Mouse (Mus musculus) neural tube, postnatal 0 days (tissue): Measurements from ENCODE around the gene 2010005H15Rik. TPM values are rescaled to one million over a fixed set of nuclear protein-coding genes. Genes with fewer than 3 reads are reported as not detected.

Experiments
- polyA plus RNA-seq: library from polyadenylated mRNA; unstranded; fragments of >200 nt; fragmentation: Nextera tagmentation; extraction: Ambion mirVana; gene quantifications from 2 replicates; pipeline ENCODE4 v1.2.1, GENCODE M21; 2015

The 2010005H15Rik gene
- polyA plus RNA-seq: 0.71 and 1.1 TPM in 2 replicates

DNA sequence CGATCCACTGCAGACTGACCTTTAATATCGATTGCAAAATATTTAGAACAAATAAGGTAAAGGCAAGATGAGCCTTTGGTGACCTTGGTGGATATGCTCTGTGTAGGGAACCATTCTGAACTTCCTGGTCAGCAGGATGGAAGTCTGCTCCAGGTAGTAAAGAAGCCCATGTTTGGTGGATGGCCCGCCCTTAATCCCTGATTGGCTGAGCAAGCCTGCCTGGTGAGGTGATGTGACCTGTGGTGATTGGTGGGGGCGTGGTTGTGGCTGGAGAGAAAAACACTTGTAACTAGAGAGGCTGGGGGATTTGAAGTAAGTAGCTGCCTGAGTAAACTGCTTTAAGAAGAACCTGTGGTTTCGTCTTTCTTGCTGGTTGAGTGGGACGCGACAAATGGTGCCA is at the start of gene 2010005H15Rik:
2010005H15Rik (plus strand) TSS at position 301 of the 400 bp plus-strand sequence.

DNA sequence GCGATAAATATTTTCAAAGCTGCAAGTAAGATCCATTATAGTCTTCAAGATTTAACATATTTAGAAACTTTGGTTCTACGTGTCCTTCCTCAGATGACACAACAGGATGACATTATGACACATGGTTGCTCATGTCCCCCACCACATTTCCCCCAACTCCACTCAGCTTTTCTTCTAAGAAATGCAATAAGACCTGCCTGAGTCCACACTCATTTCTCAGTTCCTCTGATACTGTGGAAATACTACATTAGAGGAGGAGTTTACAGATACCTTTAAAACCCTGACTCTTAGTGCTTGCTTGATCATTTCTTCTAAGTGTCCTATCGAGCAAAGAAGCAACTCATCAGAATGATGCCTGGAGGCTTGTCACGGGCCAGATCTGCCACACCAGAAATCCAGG is 37.4 kb upstream of the 2010005H15Rik start, which contains the start of gene Gm5483:
Gm5483 (plus strand) TSS at position 301 of the 400 bp plus-strand sequence.

DNA sequence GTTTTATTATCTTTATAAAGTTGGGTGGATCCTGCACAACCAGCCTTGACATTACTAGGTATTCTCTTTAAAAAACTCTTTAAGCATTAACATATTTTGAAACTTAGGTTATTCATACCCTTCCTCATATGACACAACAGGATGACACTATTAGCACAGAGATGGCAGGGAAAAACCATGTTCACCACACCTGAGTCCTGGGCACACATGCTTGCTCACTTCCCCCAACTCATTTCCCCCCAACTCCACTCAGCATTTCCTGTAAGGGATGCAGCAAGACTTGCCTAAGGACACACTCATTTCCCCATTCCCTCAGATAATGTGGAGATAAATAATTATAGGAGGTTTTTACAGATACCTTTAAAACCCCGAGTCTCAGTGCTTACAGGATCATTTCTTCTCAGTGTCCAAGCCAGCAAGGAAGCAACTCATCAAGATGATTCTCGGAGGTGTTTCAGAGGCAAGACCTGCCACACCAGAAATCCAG is 11.3 kb upstream of the 2010005H15Rik start, which contains the start of gene Gm5416:
Gm5416 (plus strand) TSS at position 437 of the 487 bp plus-strand sequence.

DNA sequence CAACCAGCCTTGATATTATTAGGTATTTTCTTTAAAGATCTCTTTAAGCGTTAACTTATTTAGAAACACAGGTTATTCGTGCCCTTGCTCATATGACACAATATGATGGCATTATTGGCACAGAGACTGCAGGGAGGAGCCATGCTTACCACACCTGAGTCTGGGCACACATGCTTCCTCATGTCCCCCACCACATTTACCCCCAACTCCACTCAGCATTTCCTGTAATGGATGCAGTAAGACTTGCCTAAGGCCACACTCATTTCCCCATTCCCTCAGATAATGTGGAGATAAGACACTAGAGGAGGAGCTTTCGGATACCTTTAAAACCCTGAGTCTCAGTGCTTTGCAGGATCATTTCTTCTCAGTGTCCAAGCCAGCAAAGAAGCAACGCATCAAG is 55.5 kb downstream of the 2010005H15Rik start, which contains the start of gene Stfa1:
Stfa1 (plus strand) TSS at position 156 of the 400 bp plus-strand sequence.

Other genes starting within 250 kb of the 2010005H15Rik start
- 39.8 and 40.0 TPM in 2 replicates for gene Kpna1, start 242.7 kb upstream of the 2010005H15Rik start, polyA plus RNA-seq
- gene Wdr5b, start 180.3 kb upstream of the 2010005H15Rik start, polyA plus RNA-seq: 7.9 and 8.1 TPM in 2 replicates
- 156 and 169 TPM in 2 replicates for gene Fam162a, start 149.9 kb upstream of the 2010005H15Rik start, polyA plus RNA-seq
- 25.9 and 29.3 TPM in 2 replicates for gene Ccdc58, start 149.8 kb upstream of the 2010005H15Rik start, polyA plus RNA-seq
- not detected in 2 replicates for gene Csta1, start 90.2 kb upstream of the 2010005H15Rik start, polyA plus RNA-seq
- gene Stfa2l1, start 64.7 kb upstream of the 2010005H15Rik start, polyA plus RNA-seq: 1.6 TPM in 1 of 2 replicates, not detected in the other
- 1.1 and 2.6 TPM in 2 replicates for gene Gm5483, start 37.3 kb upstream of the 2010005H15Rik start, polyA plus RNA-seq
- not detected in 2 replicates for gene Gm5416, start 11.1 kb upstream of the 2010005H15Rik start, polyA plus RNA-seq
- gene Stfa1, start 55.5 kb downstream of the 2010005H15Rik start, polyA plus RNA-seq: 2.5 and 4.2 TPM in 2 replicates
- not detected in 2 replicates for gene BC117090, start 112.9 kb downstream of the 2010005H15Rik start, polyA plus RNA-seq
- gene BC100530, start 146.3 kb downstream of the 2010005H15Rik start, polyA plus RNA-seq: 1.2 and 4.9 TPM in 2 replicates
- 0.56 and 2.0 TPM in 2 replicates for gene Stfa2, start 187.0 kb downstream of the 2010005H15Rik start, polyA plus RNA-seq
- 0.89 TPM in 1 of 2 replicates, not detected in the other for gene Stfa3, start 233.9 kb downstream of the 2010005H15Rik start, polyA plus RNA-seq